Comparison of ENCODE assay signal across 16 mouse cellular contexts in the genomic region with DNA sequence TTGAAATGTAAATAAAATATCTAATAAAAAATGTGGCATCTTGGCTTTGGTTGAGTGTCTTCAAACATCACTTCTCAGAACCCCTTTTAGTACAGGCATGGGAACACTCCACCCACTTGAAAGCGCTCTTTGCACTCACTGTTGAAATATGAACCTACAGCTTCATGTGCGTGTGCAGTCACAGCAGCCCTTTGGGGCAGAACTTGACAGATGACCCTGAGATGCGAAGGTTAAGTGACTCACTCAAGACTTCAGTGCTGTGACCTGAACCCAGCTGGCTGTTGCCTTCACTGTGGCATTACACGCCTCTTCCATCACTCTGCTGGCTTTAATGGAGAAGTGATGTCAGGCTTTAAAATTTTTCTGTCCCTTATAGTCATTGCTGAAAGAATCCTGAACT. TPM values are rescaled to one million over a fixed set of nuclear protein-coding genes. Genes with fewer than 3 reads are reported as not detected.
DNase-seq lines count a peak whose midpoint lies in the region; ATAC-seq lines count a peak whose summit lies in the region.
"Had no signal": no experiment of that assay in that cellular context is flagged by ENCODE, and none has a peak within 500 bp of the region (broad histone marks: within the 10 kb centered on the region; RNA-seq: fewer than 3 reads in every experiment).

No protein-coding gene starts in this region.

- no peaks in the 10 kb centered on the region for H3K9me3 ChIP-seq in midbrain, embryonic 11.5 days (ENCODE audit: control insufficient read depth, low read length)
- no peaks in the 10 kb centered on the region for H3K9me3 ChIP-seq in midbrain, embryonic 14.5 days (ENCODE audit: control insufficient read depth, low read length)
- H3K9me3 ChIP-seq in embryonic facial prominence, embryonic 12.5 days = no peaks in the 10 kb centered on the region; the same call in 1 of the 2 replicates
- H3K9me3 ChIP-seq: heart, embryonic 12.5 days had no signal

- ATAC-seq in midbrain, embryonic 11.5 days (ENCODE audit: low FRiP score) = no peak
- no peak for ATAC-seq in midbrain, embryonic 14.5 days (ENCODE audit: low FRiP score, low TSS enrichment)
- ATAC-seq in embryonic facial prominence, embryonic 12.5 days (ENCODE audit: insufficient number of reproducible peaks, insufficient read depth, low FRiP score, low TSS enrichment) = 0 out of 2 replicates have a peak, but pooled peaks have one; percentile 6
- ATAC-seq: intestine, postnatal 0 days had no signal

- H3K4me3 ChIP-seq in midbrain, embryonic 11.5 days (ENCODE audit: low read depth, low read length) = no peak overlapping the region
- no peak overlapping the region for H3K4me3 ChIP-seq in midbrain, embryonic 14.5 days (replicated peaks; ENCODE audit: low read depth, low read length)
- no peak overlapping the region for H3K4me3 ChIP-seq in embryonic facial prominence, embryonic 12.5 days
- H3K4me3 ChIP-seq: erythroblast, embryonic 14.5 days; heart, embryonic 12.5 days; layer of hippocampus, adult 2 months had no signal

- DNase-seq in midbrain, embryonic 11.5 days (ENCODE audit: low spot score, missing footprints) = peak; percentile 54
- DNase-seq in midbrain, embryonic 14.5 days = no peak
- DNase-seq in adrenal gland, postnatal 14 days = peak; percentile 59
- peak; percentile 62 for DNase-seq in mesoderm, embryonic 11.5 days (ENCODE audit: low read depth, low spot score)
- no peak for DNase-seq in layer of hippocampus, adult 9-10 months (ENCODE audit: low spot score)
- DNase-seq in cerebellum, postnatal 25 days = no peak
- DNase-seq: cerebellum, adult 11 months; gastrocnemius, postnatal 36 days; thymus, postnatal 14 days had no signal

- no peak overlapping the region for H3K27ac ChIP-seq in midbrain, embryonic 11.5 days (ENCODE audit: low read depth, low read length)
- H3K27ac ChIP-seq in midbrain, embryonic 14.5 days (replicated peaks; ENCODE audit: low read depth, low read length) = no peak overlapping the region
- no peak overlapping the region for H3K27ac ChIP-seq in embryonic facial prominence, embryonic 12.5 days
- H3K27ac ChIP-seq: layer of hippocampus, adult 2 months had no signal

- H3K4me1 ChIP-seq in midbrain, embryonic 11.5 days (ENCODE audit: control insufficient read depth, insufficient read depth, low read length) = no peaks in the 10 kb centered on the region
- H3K4me1 ChIP-seq in midbrain, embryonic 14.5 days (ENCODE audit: control insufficient read depth, insufficient read depth, low read length) = no peaks in the 10 kb centered on the region
- no peaks in the 10 kb centered on the region for H3K4me1 ChIP-seq in embryonic facial prominence, embryonic 12.5 days

- no peak overlapping the region for H3K4me2 ChIP-seq in midbrain, embryonic 11.5 days
- H3K4me2 ChIP-seq in midbrain, embryonic 14.5 days (ENCODE audit: low read length) = no peak overlapping the region
- no peak overlapping the region for H3K4me2 ChIP-seq in embryonic facial prominence, embryonic 12.5 days (replicated peaks)
- H3K4me2 ChIP-seq: heart, embryonic 12.5 days had no signal

- H3K27me3 ChIP-seq in midbrain, embryonic 11.5 days (ENCODE audit: control insufficient read depth, insufficient read depth, low read length) = no peaks in the 10 kb centered on the region
- H3K27me3 ChIP-seq in midbrain, embryonic 14.5 days (ENCODE audit: control insufficient read depth, insufficient read depth, low read length) = no peaks in the 10 kb centered on the region
- H3K27me3 ChIP-seq in embryonic facial prominence, embryonic 12.5 days = no peaks in the 10 kb centered on the region

- H3K9ac ChIP-seq in midbrain, embryonic 11.5 days (ENCODE audit: low read length) = no peak overlapping the region
- H3K9ac ChIP-seq in midbrain, embryonic 14.5 days (replicated peaks; ENCODE audit: low read length) = no peak overlapping the region
- H3K9ac ChIP-seq in embryonic facial prominence, embryonic 12.5 days = no peak overlapping the region
- H3K9ac ChIP-seq: heart, embryonic 12.5 days had no signal

- WGBS in midbrain, embryonic 11.5 days = 90% methylated on average over 4 of the region's 4 CpGs
- 91% methylated on average over 4 of the region's 4 CpGs for WGBS in midbrain, embryonic 14.5 days
- WGBS in embryonic facial prominence, embryonic 12.5 days = 44% methylated on average over 4 of the region's 4 CpGs

- H3K36me3 ChIP-seq in midbrain, embryonic 11.5 days (ENCODE audit: control insufficient read depth, insufficient read depth, low read length) = no peaks in the 10 kb centered on the region
- H3K36me3 ChIP-seq in midbrain, embryonic 14.5 days (ENCODE audit: control insufficient read depth, insufficient read depth, low read length) = peaks cover 6% of the 10 kb centered on the region
- peaks cover 13% of the 10 kb centered on the region for H3K36me3 ChIP-seq in embryonic facial prominence, embryonic 12.5 days

RNA-seq across cellular contexts. Expression of a gene that starts 53.3 kb away (rescaled TPM):
- not detected in 2 replicates for polyA plus RNA-seq in midbrain, embryonic 11.5 days (2014; fragmentation: Nextera tagmentation; extraction: Ambion mirVana)
- not detected in 2 replicates for polyA plus RNA-seq in midbrain, embryonic 14.5 days (2014; fragmentation: Nextera tagmentation; extraction: Ambion mirVana)
- not detected in 2 replicates for total RNA-seq in adrenal gland, postnatal 14 days (2021)
- polyA plus RNA-seq in embryonic facial prominence, embryonic 12.5 days (2016; fragmentation: Nextera tagmentation; extraction: Ambion mirVana) = not detected in 2 replicates
- total RNA-seq: gastrocnemius, postnatal 36 days; hematopoietic stem cell, adult 5-6 weeks; layer of hippocampus, adult 2 months; liver, adult 2 months had no signal
- polyA plus RNA-seq: erythroblast, embryonic 14.5 days; heart, embryonic 12.5 days; intestine, postnatal 0 days; liver, adult 2 months had no signal

RNA-seq across cellular contexts. Expression of a gene that starts 59.7 kb away (rescaled TPM):
- polyA plus RNA-seq in midbrain, embryonic 11.5 days (2014; fragmentation: Nextera tagmentation; extraction: Ambion mirVana) = 10.8 and 11.4 TPM in 2 replicates
- polyA plus RNA-seq in midbrain, embryonic 14.5 days (2014; fragmentation: Nextera tagmentation; extraction: Ambion mirVana) = 8.6 and 10.8 TPM in 2 replicates
- 8.9 and 9.6 TPM in 2 replicates for total RNA-seq in adrenal gland, postnatal 14 days (2021)
- 6.6 and 7.4 TPM in 2 replicates for polyA plus RNA-seq in embryonic facial prominence, embryonic 12.5 days (2016; fragmentation: Nextera tagmentation; extraction: Ambion mirVana)

Comparison
In these comparisons a context has a peak if more than half of its experiments do, and no peak if none do; other contexts are left out.
1. DNase-seq: peak in midbrain, embryonic 11.5 days (single experiment), adrenal gland, postnatal 14 days (single experiment) and mesoderm, embryonic 11.5 days (single experiment); none in midbrain, embryonic 14.5 days (single experiment), layer of hippocampus, adult 9-10 months (single experiment) and cerebellum, postnatal 25 days (0 of 2).